Mouse (Mus musculus) megakaryocyte-erythroid progenitor cell, adult 5-6 weeks (primary cell): ENCODE measurements around the gene Pepd. TPM values are rescaled to one million over a fixed set of nuclear protein-coding genes. Genes with fewer than 3 reads are reported as not detected.

Experiments
- ATAC-seq: replicated peaks from 2 replicates; pipeline ENCODE4 v1.8.0; 2016; ENCODE audit warnings: mild to moderate bottlenecking, inconsistent platforms; ENCODE audit not compliant: severe bottlenecking, poor library complexity, low FRiP score, low TSS enrichment
- total RNA-seq, 2 experiments: library from RNA; stranded (forward) in 1 of 2; stranded (reverse) in 1 of 2; fragments of 200-1000, 215-1000 nt in 1 of 2; fragments of >200 nt in 1 of 2; fragmentation: Nextera tagmentation in 1 of 2; gene quantifications; 2 replicates each; pipeline ENCODE4 v1.2.3; 2014 to 2017

Pepd gene
- total RNA-seq, 2 experiments from 2014 or later: 20.8 to 31.1 TPM

DNA sequence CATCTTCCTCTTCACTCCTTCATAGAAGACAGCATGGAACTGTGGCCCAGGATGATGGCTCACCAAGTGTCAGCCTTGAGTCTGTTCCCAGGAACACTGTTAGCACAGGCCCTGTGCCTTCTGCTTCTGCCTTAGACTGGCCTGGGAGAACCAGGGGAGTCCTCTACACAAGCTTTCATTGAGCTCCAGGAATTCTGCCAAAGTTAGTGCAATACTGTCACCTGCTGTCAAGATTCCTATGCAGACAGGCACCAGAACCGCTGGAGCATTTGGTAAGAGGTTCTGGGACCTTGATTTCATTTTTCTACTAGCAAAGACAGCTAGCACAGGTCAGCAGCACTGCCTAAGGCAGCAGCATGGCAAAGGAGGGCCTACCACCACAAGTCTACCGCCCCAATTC is 132.5 kb downstream of the Pepd start:
- no peak for ATAC-seq

DNA sequence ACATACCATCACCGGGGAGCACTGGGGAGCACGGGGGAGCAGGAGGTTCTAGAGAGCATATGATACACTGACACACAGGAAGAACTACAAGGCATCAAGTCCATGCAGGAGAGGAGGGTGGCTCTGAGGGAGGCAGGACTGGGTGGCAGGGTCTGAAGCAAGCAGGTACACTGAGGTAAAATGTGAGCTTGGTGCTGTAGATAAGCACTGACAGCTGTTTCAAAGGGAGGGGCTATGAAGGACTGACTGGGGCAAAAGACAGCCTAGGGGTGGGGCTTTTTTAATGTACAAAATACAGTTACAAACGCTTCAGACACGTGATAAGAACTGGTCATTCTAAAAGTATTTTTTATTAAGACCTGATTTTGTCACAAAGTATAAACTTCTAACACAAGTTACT is 133.9 kb downstream of the Pepd start:
- peak; percentile 66 for ATAC-seq

DNA sequence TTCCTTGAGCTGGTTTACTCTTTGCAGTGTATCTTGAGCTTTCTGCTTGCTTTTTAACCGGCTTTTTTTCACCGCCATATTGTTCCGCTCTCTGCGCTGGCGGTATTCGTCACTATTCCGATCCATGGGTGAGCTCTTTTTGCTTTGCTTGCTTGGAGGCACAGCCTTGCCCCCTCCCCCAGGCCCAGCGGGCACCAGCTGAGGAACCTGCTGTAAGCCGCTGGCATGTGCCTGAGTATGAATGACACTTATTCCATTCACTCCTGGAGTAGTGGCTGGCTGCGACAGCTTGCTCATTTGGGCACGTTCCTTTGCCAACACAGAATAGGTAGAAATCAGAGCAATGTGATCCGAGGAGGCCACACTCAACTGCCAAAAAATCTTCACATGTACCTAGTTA is 138.4 kb downstream of the Pepd start:
- no peak for ATAC-seq

DNA sequence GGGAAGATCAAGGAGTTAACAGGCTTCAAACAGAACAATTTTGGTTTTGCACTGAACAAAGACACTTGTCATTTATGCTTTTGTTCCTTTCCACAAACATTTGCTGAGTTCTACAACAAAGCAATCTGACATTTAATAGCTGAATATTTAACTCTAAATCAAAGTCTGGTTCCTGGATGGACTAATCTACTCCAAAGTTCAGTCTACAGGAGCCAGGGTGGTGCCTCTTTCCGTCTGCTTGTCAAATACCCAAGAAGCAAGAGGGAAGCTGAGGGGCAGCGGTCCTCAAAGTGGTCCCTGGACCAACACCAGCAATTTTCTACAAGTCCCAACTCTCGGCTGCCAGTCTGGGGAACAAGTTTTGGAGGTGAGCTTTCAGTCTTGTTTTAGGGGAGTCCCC is 141.0 kb downstream of the Pepd start:
- no peak for ATAC-seq

DNA sequence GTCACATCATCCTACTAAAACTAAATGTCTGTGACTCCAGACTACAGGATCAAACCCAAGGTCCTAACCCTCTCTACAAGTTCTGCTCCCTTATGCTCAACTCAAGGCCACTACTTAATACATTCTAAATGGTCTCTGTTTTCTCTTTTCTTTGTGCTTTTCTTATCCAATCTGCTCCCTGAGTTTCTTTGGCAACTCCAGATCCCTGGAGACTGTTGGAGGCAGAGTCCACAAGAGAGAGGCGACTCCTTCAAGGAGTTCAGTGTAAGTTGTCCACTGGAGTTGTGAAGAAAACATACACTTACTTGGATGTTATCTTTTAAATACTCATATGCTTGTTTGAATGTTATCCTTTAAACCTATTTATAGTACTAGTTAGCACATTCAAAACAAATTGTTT is 142.1 kb downstream of the Pepd start:
- no peak for ATAC-seq

DNA sequence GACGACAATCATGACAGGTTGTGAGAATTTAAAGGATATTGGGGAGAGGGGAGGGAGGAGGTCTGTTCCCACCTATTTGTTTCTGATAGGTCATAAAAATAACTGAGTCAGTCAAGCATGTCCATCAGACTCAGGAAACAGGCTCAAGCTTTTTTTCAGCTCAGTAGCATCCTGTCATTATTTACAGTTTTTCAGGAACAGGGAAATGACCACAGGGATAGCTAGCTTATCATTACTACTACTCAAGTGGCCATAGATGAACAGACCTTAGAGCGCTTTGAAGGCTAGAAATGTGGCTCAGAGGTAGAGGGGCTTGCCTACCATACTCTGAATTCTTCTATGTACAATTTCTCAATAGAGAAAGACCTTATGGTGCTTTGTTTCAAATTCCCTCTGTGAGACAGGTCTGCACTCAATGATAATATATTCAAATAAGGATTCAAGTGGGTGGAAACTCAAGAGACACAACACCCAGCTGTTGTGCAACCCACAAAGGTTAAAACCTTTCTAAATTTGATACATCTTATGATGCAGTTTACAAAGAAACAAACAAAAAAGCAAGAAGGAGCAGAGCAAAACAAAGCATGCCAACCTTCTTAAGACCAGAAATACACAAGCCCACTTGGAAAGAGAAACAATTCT is 142.9 kb downstream of the Pepd start:
- no peak for ATAC-seq

DNA sequence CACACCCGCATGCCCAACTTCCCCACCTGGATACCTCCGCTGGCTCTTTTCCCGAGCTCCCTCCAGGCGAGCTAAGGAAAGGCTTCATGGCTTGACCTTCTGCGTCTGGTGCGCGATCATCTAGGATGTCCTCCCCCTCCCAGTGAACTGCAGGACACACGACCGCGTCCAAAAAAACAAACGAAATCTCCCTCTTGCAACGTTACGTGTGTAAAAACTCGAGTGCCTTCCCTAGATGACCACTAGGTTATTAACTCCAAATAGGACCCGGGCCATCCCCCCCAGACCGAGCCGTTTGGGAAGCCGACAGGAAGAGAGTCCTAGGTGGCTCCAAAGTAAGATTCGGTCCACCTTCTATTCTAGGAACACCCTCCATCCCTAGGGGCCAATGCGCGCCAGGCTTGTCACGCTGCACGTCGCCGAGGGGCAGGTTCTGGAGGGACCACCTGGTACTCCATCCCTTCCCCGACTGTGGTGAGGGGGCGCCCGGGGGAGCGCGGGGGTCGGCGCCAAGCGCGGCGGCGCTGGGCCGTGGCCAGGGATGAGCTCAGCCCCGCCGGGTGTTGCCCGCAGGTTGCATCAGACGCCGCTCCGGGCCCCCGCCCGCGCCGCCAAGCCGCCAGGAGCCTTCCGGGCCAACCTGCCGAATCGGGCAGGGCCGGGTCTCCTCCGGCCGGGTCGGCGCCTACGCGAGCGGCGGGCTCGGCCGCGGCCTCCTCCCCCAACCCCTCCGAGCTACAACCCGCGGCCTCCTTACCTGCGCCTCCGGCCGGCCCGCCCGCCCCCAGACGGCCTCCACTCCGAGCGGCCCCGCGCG is 143.6 kb downstream of the Pepd start:
- peak; percentile 53 for ATAC-seq

DNA sequence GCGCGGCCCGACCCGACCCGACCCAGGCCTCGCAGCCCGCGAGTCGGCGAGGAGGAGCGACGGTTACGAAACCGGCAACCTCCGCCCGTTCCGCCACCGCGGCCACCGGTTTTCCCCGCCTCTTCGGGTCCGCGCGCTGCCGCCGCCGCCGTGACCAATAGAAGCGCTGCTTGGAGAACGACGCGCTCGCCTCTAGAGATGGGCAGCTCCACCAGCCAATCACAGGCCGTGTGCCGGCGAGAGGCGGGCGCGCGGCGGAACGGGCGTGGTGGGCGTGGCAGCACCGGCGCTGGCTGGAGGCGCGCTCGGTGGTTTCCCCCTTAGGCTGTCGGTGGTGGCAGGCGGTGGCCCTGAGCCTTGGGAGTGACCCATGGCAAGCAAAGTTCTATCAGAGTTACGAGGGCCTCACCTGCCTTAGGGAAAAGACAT is 144.3 kb downstream of the Pepd start, which contains the start of gene Cebpg:
Gene Cebpg (minus strand): TSS at position 138 of the 429 bp plus-strand sequence.
- ATAC-seq: peak; percentile 98

DNA sequence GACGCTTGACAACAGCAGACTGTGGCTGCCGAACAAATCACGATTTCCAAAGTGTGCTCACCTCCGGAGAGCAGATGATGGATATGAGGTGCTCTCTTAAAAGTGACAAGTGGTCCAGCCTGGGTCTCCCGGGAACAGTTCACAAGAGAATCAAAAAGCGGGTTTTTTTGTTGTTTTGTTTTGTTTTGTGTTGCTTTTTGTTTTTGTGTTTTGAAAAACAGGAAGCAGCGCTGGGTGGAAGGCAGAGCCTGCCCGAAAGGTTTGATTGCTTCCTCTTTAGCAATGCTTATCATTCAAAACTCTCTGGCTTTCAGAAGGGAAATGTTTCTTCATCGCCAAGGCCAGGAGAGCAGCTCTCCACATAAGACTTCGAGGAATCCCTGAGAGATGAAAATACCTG is 144.8 kb downstream of the Pepd start:
- ATAC-seq: no peak

DNA sequence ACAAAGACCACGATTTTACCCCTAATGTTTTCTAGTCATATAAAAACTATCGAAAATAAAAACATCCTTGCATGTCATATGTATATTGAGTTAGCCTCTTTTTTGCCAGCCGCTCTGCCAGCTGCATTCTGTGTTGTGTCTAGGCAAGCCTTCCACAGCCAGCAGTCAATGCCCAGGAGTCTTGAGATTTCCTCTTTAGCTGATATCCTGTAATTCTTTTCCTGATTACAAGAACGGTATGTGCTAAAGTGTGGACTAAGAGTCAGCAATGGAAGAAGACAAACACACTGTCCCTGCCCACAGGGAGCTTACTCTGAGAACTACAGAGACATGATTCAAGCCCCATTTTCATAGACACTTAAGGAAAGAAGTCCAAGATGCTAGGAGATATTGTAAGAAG is 145.4 kb downstream of the Pepd start:
- ATAC-seq: no peak

DNA sequence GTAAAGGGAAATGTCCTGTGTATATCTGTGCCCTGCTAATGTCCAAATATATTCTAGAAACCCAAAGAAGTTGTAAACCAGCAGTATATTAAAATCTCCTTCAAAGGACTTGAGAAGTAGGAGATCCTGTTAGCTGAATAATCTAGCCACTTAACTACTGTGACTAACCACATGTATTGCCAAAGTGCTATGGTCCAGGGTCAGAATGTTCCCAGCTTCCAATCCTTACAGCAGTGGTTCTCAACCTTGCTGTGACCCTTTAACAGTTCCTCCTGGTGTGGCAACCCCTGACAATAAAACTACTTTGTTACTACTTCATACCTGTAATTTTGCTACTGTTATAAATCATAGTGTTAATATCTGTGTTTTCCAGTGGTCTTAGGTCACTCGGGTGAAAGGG is 146.2 kb downstream of the Pepd start:
- no peak for ATAC-seq

DNA sequence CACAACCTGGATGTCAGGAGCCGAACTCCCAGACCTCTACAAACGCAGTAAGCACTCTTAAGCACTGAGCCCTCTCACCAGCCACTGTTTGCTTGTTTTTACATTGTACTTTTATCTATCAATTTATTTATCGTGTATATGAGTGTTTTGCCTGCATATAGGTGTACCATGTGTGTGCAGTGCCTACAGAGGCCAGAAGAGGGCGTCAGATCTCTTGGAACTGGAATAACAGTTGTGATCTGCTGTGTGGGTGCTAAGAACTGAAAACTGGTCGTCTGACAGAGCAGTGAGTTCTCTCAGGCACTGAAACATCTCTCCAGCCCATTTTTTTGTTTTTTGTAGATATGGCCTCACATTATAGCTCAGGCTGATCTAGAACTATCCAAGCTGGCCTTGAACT is 147.3 kb downstream of the Pepd start:
- no peak for ATAC-seq

DNA sequence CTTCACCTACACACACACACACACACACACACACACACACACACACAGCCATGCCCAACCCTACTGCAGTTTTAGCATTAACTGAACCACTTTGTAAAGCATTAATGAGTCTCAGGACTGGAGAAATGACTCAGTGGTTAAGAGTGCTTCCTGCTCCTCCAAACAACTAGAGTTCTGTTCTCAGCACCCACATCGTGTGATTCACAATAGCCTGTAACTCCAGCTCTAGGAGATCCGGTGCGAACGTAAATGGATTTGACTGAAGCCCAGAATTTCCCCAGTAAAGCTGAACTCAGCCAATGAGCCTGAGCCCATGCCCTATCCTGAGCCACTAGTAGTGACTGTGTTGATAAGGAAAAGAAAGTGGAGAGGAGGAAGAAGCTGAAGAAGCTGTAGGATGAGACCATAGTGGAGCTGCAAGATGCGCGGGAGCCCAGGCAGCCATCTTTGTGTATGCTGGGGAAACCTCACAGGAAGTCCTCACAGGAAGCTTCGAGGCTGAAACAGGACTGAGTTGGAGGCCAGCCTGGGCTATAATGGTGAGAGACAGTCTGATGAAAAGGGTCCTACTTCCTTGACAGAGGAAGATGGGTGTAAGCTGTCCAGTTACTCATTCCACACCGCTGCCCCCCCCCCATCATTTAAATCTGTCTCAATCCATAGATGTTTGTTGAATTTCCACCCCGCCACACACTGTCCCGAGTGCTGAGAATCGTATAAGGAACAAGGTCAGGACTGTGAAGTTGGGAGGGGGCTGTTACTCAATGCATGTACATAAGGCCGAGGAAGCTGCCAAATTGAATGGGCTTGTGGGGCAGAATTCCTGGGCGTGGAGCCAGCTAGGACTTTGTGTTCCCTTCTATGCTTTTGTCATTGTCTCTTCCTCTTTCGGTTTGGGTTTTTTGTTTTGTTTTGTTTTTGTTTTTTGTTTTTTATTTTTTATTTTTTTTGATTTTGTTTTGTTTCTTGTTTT is 152.4 kb downstream of the Pepd start:
- ATAC-seq: no peak

DNA sequence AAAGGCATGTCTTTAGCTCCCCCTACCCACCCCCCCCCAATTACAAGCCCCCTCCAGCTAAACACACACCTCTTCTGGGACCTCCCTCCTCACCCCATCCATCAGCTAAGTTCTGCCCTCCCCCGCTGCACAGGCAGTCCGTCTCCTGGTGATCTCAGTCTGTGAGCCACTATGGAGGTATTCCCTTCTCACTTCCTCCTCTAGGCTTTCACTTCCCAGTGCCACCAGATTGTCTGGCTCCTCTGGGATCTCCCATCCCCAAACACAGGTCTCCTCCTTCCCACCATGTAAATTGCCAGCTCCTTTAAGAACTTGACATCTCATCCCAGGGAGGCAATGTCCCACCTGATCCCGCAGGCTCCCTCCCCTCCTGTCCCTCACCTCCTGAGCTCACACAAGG is 153.8 kb downstream of the Pepd start:
- no peak for ATAC-seq

DNA sequence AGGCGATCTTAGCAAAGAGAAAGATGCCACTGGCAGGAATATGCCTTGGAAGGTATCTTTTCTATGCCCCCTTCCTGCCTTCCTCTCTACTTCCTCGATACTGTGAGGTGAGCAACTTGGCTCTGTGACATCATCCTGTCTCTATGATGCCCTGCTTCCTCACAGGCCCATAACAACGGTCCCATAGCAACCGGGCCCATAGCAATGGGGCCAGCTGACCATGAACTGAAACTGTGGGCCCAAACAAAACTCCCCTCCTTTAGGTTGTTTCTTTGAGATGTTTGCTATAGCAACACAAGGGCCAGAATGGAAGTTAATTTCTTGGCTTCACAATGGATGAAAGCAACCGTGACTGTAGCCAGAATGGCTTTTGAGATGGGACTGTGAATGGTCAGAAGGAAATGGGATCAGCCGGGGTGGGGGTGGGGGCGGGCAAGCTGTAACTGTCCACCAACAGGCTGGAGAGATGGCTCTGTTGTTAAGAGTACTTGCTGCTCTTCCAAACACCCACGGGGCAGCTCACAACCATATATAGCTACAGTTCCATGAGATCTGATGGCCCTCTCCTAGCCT is 154.5 kb downstream of the Pepd start:
- no peak for ATAC-seq

DNA sequence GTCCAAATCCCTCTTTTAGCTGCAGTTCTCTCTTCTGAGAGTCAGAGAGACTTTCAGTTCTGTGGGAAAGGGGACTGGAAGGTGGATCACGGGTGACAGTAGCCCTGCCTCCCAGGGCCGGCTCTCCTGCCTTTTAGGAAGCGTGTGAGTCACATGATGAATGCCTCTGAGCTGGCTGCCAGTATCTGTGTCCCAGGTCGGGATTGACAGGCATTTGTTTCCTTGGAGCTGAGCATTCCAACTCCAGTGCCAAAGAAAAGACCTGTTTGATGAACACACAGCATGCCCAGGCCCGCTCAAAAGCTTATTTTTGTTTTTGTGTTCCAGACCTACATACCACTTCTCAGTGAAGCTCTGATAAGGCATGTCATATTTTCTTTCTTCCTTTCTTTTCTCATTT is 164.5 kb downstream of the Pepd start:
- ATAC-seq: no peak

DNA sequence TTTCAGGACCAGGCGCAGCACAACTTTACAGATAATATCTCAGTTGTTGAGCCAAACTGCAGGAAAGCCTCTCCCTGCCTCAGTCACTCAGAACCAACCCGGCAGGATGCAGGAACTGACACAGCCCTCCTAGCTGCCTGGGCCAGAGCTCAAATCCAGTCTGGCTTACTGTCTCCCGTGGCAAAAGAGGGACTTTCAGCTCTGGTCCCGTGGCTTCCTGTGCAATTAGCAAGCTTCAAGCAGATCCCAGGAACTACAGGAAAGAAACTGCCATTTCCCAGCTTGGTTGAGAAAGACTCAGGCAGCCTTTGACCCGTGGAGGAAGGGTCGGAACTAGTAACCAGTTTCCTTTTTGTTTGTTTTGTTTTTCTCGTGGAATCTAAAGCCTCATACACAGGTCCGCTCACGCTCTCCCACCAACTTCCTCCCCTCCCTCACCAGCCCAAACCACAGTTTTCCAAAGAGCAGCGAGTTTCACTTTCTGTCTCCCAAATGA is 168.7 kb downstream of the Pepd start:
- ATAC-seq: peak; percentile 67

DNA sequence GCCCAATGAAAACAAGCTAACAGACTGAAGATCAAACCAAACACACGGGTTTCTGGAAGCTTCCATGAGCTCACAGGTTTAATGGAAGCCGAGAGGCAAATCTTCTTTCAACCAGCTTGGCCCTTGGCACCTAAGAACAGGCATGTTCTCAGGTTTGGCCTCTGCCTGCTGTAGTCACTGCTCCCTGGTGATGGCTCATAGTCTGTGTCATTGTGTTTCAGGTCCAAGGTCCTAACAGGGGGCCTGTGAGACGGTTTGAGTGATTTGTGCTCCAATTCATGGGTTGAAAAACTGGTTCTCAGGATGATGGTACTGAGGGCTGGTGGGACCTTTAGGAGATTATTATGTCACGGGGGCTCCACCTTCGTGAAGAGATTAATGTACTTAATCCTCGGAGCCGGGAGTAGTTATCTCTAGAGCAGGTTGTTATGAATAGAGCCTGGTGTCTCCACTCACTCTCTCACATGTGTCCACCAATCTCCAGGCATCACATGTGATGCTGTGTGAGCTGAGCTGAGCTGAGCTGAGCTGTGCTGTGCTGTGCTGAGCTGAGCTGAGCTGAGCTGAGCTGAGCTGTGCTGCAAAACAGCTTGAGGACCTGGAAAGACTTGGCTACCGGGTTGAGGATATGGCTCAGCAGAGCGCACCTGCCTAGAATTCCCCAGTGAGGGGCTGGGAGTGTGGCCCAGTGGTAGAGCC is 169.4 kb downstream of the Pepd start:
- ATAC-seq: 0 out of 2 replicates have a peak, but pooled peaks have one; percentile 35
